Mouse (Mus musculus): ENCODE measurements around the gene Ppp1r2. TPM values are rescaled to one million over a fixed set of nuclear protein-coding genes. Genes with fewer than 3 reads are reported as not detected.

The Ppp1r2 gene
- polyA plus RNA-seq (2012; rRNA removed; ENCODE audit: low replicate concordance), result 28.8 and 84.9 TPM in 2 replicates

GRCm38 (mm10) chr16:31274674-31275460, at the start of gene Ppp1r2:
Gene Ppp1r2 (minus strand): TSS chr16:31275277.

GRCm38 (mm10) chr16:31314497-31315233, 39.6 kb upstream of the Ppp1r2 start, which contains the start of gene Apod:
Gene Apod (minus strand): TSS chr16:31314808.

Other genes starting within 250 kb of the Ppp1r2 start
- 8.4 and 10.6 TPM in 2 replicates for gene Xxylt1, start 193.8 kb downstream of the Ppp1r2 start, polyA plus RNA-seq (2012; rRNA removed; ENCODE audit: low replicate concordance)
- gene Acap2, start 74.0 kb downstream of the Ppp1r2 start, polyA plus RNA-seq (2012; rRNA removed; ENCODE audit: low replicate concordance), result 5.2 and 7.2 TPM in 2 replicates
- gene Apod, start 39.5 kb upstream of the Ppp1r2 start, polyA plus RNA-seq (2012; rRNA removed; ENCODE audit: low replicate concordance), result 0.12 and 0.63 TPM in 2 replicates
- gene Bdh1, start 147.0 kb upstream of the Ppp1r2 start, polyA plus RNA-seq (2012; rRNA removed; ENCODE audit: low replicate concordance), result 102 and 105 TPM in 2 replicates

All from duodenum, adult 2 months (tissue).